Mouse (Mus musculus) erythroblast, adult 5-6 weeks (primary cell): ENCODE measurements around the gene Bex3. TPM values are rescaled to one million over a fixed set of nuclear protein-coding genes. Genes with fewer than 3 reads are reported as not detected.

Source experiments
- ATAC-seq: replicated peaks from 2 replicates; pipeline ENCODE4 v1.8.0; 2016; ENCODE audit warnings: moderate number of reproducible peaks, mild to moderate bottlenecking, moderate TSS enrichment, inconsistent platforms; ENCODE audit not compliant: poor library complexity, low FRiP score, severe bottlenecking
- total RNA-seq, 2 experiments: library from RNA; stranded (forward) in 1 of 2; stranded (reverse) in 1 of 2; fragments of 150-400 nt in 1 of 2; fragments of 200-764, 138-1000 nt in 1 of 2; gene quantifications; 2 replicates each; pipeline versions ENCODE4 v1.2.3 to v1.2.4; 2015 to 2017; ENCODE audit warnings: low replicate concordance in 2 of 2

Bex3 gene
- total RNA-seq, 2 experiments from 2014 or later = 16.9 to 47.8 TPM

DNA sequence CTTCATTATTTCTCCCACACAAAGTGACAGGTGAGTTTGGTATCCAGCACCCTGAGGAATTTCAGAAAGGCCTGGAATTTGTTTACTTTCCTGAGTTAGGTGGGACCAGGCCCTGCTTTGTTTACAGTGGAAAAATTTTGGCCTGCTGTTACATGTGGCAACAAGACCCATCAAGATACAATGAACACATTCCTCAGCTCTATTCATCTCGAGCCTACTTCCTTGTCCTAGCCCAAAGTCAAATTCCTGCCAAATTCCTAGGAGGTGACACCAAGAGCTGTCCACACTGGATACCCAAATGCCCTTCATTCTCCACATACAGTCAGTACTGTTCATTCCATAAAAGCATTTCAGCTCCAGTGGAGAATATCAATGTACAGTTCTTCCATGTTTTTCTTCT, 36.1 kb downstream of the Bex3 start:
- no peak for ATAC-seq

DNA sequence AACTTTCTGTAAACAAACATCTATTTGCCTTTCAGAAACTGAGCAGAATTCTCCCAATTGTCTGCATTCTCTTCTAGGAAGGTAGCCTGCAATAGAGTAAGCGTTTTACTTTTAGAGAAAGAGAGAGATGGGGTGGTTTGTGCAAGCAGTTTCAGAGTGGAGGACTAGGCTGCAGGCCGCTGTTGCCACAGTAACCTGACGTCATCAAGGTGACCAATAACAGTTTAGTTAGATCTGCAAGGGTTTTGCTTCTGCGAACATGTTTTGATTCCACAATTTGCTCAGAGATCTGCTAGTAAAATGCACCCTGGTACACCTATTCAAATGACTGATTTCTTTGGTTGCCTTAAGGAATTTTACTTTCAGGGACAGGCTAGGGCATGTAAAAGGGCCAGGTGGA, 43.2 kb downstream of the Bex3 start:
- no peak for ATAC-seq

DNA sequence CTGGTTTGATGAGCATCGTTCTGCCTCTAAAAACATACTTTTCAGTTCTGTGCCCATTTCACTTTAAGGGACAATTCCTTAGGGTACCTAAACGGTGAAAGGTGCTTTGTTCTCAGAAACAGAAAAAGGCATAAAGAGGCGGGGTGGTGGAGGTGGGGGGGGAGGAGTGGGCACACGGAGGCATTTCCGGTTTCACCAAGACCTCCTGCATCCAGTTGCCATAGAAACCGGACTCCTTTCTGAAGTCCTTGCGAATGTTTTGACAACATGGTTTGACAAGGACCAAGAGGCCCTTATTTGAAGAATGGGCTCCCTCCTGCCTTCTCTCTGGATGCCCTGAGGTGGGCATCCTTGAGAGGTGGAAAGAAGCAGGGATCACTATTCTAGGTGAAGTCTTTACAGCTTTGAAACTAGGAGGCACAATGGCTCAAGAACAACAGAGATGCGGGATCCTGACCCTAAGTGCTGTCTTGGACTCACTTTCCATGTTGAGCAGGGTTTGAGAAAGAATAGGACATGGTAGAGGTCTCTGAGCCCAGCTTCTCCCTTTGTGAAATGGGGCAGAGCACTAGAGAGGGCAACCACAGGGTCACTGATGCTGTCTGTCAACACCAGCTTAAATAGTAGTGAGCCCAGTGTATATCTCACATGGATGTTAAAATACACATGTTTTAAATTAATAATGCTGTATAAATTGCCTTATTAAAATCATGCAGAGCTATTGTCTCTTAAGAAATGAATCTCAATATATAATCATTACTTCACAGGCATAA, 43.9 kb downstream of the Bex3 start:
- no peak for ATAC-seq

DNA sequence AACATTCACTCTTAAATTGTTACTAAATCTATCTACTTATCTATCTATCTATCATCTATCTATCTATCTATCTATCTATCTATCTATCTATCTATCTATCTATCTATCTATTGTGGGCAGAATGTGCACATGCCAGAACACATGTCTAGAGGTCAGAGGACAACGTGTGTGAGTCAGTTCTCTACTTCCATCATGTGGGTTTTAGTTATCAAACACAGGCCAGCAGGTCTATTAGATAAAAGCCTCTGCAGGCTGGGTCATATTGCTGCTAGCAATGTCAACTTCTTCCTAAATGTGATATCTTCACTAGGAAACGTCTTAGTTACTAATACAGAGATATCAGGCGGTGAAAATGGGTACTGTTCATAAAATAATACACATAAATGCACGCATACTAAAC, 49.9 kb downstream of the Bex3 start:
- ATAC-seq = no peak

Other genes starting within 250 kb of the Bex3 start
- not detected in 2 replicates for gene Arxes1, start 236.9 kb upstream of the Bex3 start, total RNA-seq (2015; ENCODE audit: low replicate concordance)
- gene Arxes1, start 236.9 kb upstream of the Bex3 start, total RNA-seq (2017; ENCODE audit: low replicate concordance) = not detected in 2 replicates
- gene Bex2, start 202.0 kb upstream of the Bex3 start, total RNA-seq (2015; ENCODE audit: low replicate concordance) = not detected in 2 replicates
- not detected in 2 replicates for gene Bex2, start 202.0 kb upstream of the Bex3 start, total RNA-seq (2017; ENCODE audit: low replicate concordance)
- gene Nxf3, start 185.0 kb upstream of the Bex3 start, total RNA-seq (2015; ENCODE audit: low replicate concordance) = 1.9 and 2.5 TPM in 2 replicates
- gene Nxf3, start 185.0 kb upstream of the Bex3 start, total RNA-seq (2017; ENCODE audit: low replicate concordance) = 0.17 and 0.28 TPM in 2 replicates
- gene Bex4, start 131.3 kb upstream of the Bex3 start, total RNA-seq (2015; ENCODE audit: low replicate concordance) = 10.7 and 16.7 TPM in 2 replicates
- 11.8 and 12.5 TPM in 2 replicates for gene Bex4, start 131.3 kb upstream of the Bex3 start, total RNA-seq (2017; ENCODE audit: low replicate concordance)
- 20.7 and 26.5 TPM in 2 replicates for gene Tceal8, start 97.9 kb upstream of the Bex3 start, total RNA-seq (2015; ENCODE audit: low replicate concordance)
- 31.0 and 39.6 TPM in 2 replicates for gene Tceal8, start 97.9 kb upstream of the Bex3 start, total RNA-seq (2017; ENCODE audit: low replicate concordance)
- gene Tceal5, start 66.4 kb upstream of the Bex3 start, total RNA-seq (2015; ENCODE audit: low replicate concordance) = not detected in 2 replicates
- gene Tceal5, start 66.4 kb upstream of the Bex3 start, total RNA-seq (2017; ENCODE audit: low replicate concordance) = not detected in 2 replicates
- gene Tceal7, start 55.5 kb upstream of the Bex3 start, total RNA-seq (2015; ENCODE audit: low replicate concordance) = not detected in 2 replicates
- not detected in 2 replicates for gene Tceal7, start 55.5 kb upstream of the Bex3 start, total RNA-seq (2017; ENCODE audit: low replicate concordance)
- gene Bex1, start 54.7 kb upstream of the Bex3 start, total RNA-seq (2015; ENCODE audit: low replicate concordance) = not detected in 2 replicates
- gene Bex1, start 54.7 kb upstream of the Bex3 start, total RNA-seq (2017; ENCODE audit: low replicate concordance) = not detected in 2 replicates
- 15.6 and 21.3 TPM in 2 replicates for gene Tceal9, start 25.2 kb upstream of the Bex3 start, total RNA-seq (2015; ENCODE audit: low replicate concordance)
- 32.2 and 49.5 TPM in 2 replicates for gene Tceal9, start 25.2 kb upstream of the Bex3 start, total RNA-seq (2017; ENCODE audit: low replicate concordance)
- not detected in 2 replicates for gene Kir3dl1, start 247.7 kb downstream of the Bex3 start, total RNA-seq (2015; ENCODE audit: low replicate concordance)
- not detected in 2 replicates for gene Kir3dl1, start 247.7 kb downstream of the Bex3 start, total RNA-seq (2017; ENCODE audit: low replicate concordance)